ENCODE assay signal across 10 mouse cellular contexts in the genomic region with DNA sequence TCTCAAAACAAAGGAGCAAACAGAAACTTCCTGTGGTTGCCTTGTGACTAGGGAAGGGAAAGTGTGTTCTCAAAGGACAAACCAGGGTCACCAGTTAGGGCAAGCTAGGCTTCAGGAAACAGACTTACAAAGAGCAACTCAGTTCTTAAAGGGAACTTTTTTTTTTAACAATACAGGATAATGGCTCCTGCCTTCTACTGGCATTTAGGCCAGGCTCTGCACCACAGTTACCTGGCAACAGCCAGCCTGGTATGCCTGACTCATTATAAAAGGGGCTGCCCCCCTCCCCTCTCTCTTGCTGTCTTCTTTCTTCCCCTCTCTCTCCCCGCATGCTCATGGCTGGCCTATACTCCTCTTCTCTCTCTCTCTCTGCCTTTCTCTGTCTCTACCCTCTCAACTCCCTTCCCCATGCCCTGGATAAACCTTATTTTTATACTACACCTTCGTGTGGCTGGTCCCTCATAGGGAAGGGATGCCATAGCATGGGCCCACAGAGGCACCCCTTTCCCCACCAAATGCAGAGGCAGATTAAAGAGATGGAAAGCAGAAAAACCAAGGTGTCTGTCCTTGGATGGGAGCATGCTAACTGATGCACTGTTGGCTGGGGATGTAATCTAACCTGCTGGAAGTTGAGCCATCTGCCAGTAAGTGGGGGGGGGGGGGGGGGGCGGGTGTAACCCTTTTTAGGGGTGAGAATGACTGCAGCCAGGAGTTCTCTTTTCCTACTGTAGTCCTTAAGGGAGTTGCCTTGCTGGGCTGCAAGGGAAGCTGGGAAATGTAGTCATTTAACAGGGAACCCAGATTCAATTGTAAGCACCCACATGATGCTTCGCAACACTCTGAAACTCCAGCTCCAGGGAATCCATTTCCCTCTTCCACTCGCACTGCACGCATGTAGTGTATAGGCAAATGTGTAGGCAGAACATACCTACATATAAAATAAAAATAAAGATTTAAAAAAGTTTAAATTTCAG. TPM values are rescaled to one million over a fixed set of nuclear protein-coding genes. Genes with fewer than 3 reads are reported as not detected.
DNase-seq lines count a peak whose midpoint lies in the region; ATAC-seq and TF ChIP-seq lines count a peak whose summit lies in the region.
"Had no signal": no experiment of that assay in that cellular context is flagged by ENCODE, and none has a peak within 500 bp of the region (broad histone marks: within the 10 kb centered on the region; RNA-seq: fewer than 3 reads in every experiment).

No protein-coding gene starts in this region.

- no peaks in the 10 kb centered on the region for H3K4me1 ChIP-seq in lung, embryonic 14.5 days (ENCODE audit: insufficient read depth)

- no peak for ATAC-seq in lung, embryonic 14.5 days (ENCODE audit: insufficient read depth)
- peak; percentile 25 for ATAC-seq in inflammation-experienced regulatory T-cells, adult 6 months

- TF ChIP-seq CTCF in lung, embryonic 14.5 days (IDR thresholded peaks at IDR 0.05; ENCODE audit: low read depth), result no peak

- H3K4me3 ChIP-seq in lung, embryonic 14.5 days (ENCODE audit: low read depth, low read length), result no peak overlapping the region

- H3K9ac ChIP-seq in lung, embryonic 14.5 days, result no peak overlapping the region

- no peaks in the 10 kb centered on the region for H3K27me3 ChIP-seq in lung, embryonic 14.5 days (ENCODE audit: insufficient read depth, low read length)

- intact Hi-C loops in gastrocnemius, postnatal 14 days (cut with DNase I; ENCODE audit: low total_unique reads), result no loop called here

- 55% methylated on average over 6 of the region's 6 CpGs for WGBS in lung, embryonic 14.5 days

- no peak overlapping the region for H3K4me2 ChIP-seq in lung, embryonic 14.5 days

- H3K27ac ChIP-seq in lung, embryonic 14.5 days (ENCODE audit: low read depth), result peak overlapping the region; percentile 48; the same call in 1 of the 2 replicates

- no peak for DNase-seq in lung, embryonic 14.5 days
- no peak for DNase-seq in lung, postnatal 10 days
- DNase-seq in embryo, embryonic 9.5 days (ENCODE audit: extremely low spot score), result peak; percentile 61
- peak; percentile 47 for DNase-seq in retina, postnatal 1 day
- DNase-seq in right cerebral cortex, postnatal 14 days, result no peak
- no peak for DNase-seq in B cell, adult 2 months
- no peak for DNase-seq in gastrocnemius, postnatal 14 days
- DNase-seq: kidney, adult 8-10 months had no signal

- no peaks in the 10 kb centered on the region for H3K36me3 ChIP-seq in lung, embryonic 14.5 days (ENCODE audit: insufficient read depth)

- H3K9me3 ChIP-seq in lung, embryonic 14.5 days (ENCODE audit: low read depth, low read length), result no peaks in the 10 kb centered on the region

RNA-seq across cellular contexts. Expression of a gene that starts 3.8 kb away (rescaled TPM):
- polyA plus RNA-seq in lung, embryonic 14.5 days (2014; fragmentation: Nextera tagmentation; extraction: Ambion mirVana), result not detected in 2 replicates
- polyA plus RNA-seq in inflammation-experienced regulatory T-cells, adult 6 months (2017; shearing (Covaris generic)), result not detected
- not detected for total RNA-seq in gastrocnemius, postnatal 14 days (2021)
- total RNA-seq: neutrophil, adult 5-6 weeks had no signal

RNA-seq across cellular contexts. Expression of a gene that starts 7.4 kb away (rescaled TPM):
- 0.49 and 1.1 TPM in 2 replicates for polyA plus RNA-seq in lung, embryonic 14.5 days (2014; fragmentation: Nextera tagmentation; extraction: Ambion mirVana)
- polyA plus RNA-seq in inflammation-experienced regulatory T-cells, adult 6 months (2017; shearing (Covaris generic)), result under 1 TPM in 1 of 3 experiments, not detected in 2; 0.94 TPM
- not detected for total RNA-seq in gastrocnemius, postnatal 14 days (2021)

RNA-seq across cellular contexts. Expression of a gene that starts 14.6 kb away (rescaled TPM):
- 164 and 183 TPM in 2 replicates for polyA plus RNA-seq in lung, embryonic 14.5 days (2014; fragmentation: Nextera tagmentation; extraction: Ambion mirVana)
- 10 to 100 TPM in 1 of 3 experiments, 1 to 10 TPM in 2; 2.7 to 11.2 (median 3.0) TPM for polyA plus RNA-seq in inflammation-experienced regulatory T-cells, adult 6 months (2017; shearing (Covaris generic))
- total RNA-seq in gastrocnemius, postnatal 14 days (2021), result 10 to 100 TPM; 44.9 to 54.0 TPM

RNA-seq across cellular contexts. Expression of a gene that starts 35.8 kb away (rescaled TPM):
- 5.6 and 7.1 TPM in 2 replicates for polyA plus RNA-seq in lung, embryonic 14.5 days (2014; fragmentation: Nextera tagmentation; extraction: Ambion mirVana)
- 10 to 100 TPM; 11.1 to 13.1 (median 12.5) TPM for polyA plus RNA-seq in inflammation-experienced regulatory T-cells, adult 6 months (2017; shearing (Covaris generic))
- total RNA-seq in gastrocnemius, postnatal 14 days (2021), result under 1 TPM in 1 of 2 experiments, not detected in 1; 0.23 TPM
- total RNA-seq: neutrophil, adult 5-6 weeks had no signal

RNA-seq across cellular contexts. Expression of a gene that starts 52.9 kb away (rescaled TPM):
- 7.5 and 8.7 TPM in 2 replicates for polyA plus RNA-seq in lung, embryonic 14.5 days (2014; fragmentation: Nextera tagmentation; extraction: Ambion mirVana)
- 100 to 1,000 TPM; 413 to 487 (median 426) TPM for polyA plus RNA-seq in inflammation-experienced regulatory T-cells, adult 6 months (2017; shearing (Covaris generic))
- total RNA-seq in gastrocnemius, postnatal 14 days (2021), result not detected

Comparison
In these comparisons a context has a peak if more than half of its experiments do, and no peak if none do; other contexts are left out.
1. DNase-seq: peak in embryo, embryonic 9.5 days (single experiment) and retina, postnatal 1 day (single experiment); none in lung, embryonic 14.5 days (single experiment), lung, postnatal 10 days (single experiment), right cerebral cortex, postnatal 14 days (single experiment), B cell, adult 2 months (0 of 2) and gastrocnemius, postnatal 14 days (single experiment).
2. RNA of a gene that starts 14.6 kb away (polyA plus RNA-seq): 164 to 183 TPM in lung, embryonic 14.5 days; 2.7 to 11.2 TPM in inflammation-experienced regulatory T-cells, adult 6 months; every median in the first group is over 10 times any median in the second.